12 mouse cellular contexts compared by ENCODE assay signal in the genomic region with DNA sequence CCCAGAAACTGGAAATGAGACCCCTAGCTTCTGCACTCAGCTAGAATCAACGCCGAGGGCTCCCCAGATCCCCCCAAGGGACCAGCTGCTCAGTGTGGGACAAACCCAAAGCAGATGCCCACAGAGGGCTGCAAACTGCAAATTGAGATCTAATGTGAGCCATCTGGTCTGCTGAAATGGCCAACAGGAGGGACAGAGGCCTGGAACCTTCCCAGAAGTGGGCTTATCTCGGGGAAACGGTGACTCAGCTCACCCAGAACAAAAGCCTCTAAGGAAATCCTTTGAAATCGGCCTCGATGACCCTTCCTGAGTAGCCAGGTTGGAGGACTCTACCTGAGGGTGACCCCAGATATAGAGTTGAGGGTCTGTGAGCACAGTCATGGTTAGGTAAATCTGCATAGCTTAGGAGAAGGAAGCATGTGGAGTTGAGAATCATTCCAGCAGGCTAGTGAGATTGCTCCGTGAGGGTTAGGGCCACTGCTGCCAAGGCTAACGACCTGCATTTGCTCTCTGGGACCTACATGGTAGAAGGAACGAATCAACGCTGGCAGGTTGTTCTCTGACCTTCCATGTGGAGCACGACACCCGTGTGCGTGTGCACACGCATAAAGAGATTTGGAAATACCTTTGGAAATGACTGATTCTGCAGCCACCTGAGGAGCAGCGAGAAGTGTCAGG. TPM values are rescaled to one million over a fixed set of nuclear protein-coding genes. Genes with fewer than 3 reads are reported as not detected.
A peak's percentile ranks its signal among the peaks of the same experiment; 100 is the strongest.
DNase-seq lines count a peak whose midpoint lies in the region; ATAC-seq lines count a peak whose summit lies in the region.
"Had no signal": no experiment of that assay in that cellular context is flagged by ENCODE, and none has a peak within 500 bp of the region (broad histone marks: within the 10 kb centered on the region; RNA-seq: fewer than 3 reads in every experiment).

No protein-coding gene starts in this region.

- H3K36me3 ChIP-seq in heart, embryonic 12.5 days = no peaks in the 10 kb centered on the region
- no peaks in the 10 kb centered on the region for H3K36me3 ChIP-seq in neural tube, embryonic 15.5 days
- H3K36me3 ChIP-seq: liver, embryonic 13.5 days had no signal

- no peak overlapping the region for H3K27ac ChIP-seq in heart, embryonic 12.5 days (ENCODE audit: poor library complexity, severe bottlenecking)
- H3K27ac ChIP-seq in neural tube, embryonic 15.5 days (replicated peaks) = no peak overlapping the region
- H3K27ac ChIP-seq: layer of hippocampus, adult 2 months; liver, embryonic 13.5 days had no signal

- H3K4me2 ChIP-seq in heart, embryonic 12.5 days = no peak overlapping the region
- H3K4me2 ChIP-seq in neural tube, embryonic 15.5 days = no peak overlapping the region
- H3K4me2 ChIP-seq: liver, embryonic 13.5 days had no signal

- DNase-seq in adrenal gland, postnatal 36 days = peak; percentile 46 to 52
- DNase-seq in adrenal gland, adult 8-10 months = no peak
- DNase-seq in urinary bladder, postnatal 14 days (ENCODE audit: low spot score) = peak; percentile 41
- no peak for DNase-seq in urinary bladder, adult 2 months (ENCODE audit: low spot score)
- DNase-seq: B cell, adult 2 months; liver, embryonic 13.5 days had no signal

- no peaks in the 10 kb centered on the region for H3K9me3 ChIP-seq in heart, embryonic 12.5 days (replicated peaks)
- no peaks in the 10 kb centered on the region for H3K9me3 ChIP-seq in neural tube, embryonic 15.5 days (replicated peaks)
- H3K9me3 ChIP-seq: liver, embryonic 13.5 days had no signal

- peaks cover 53% of the 10 kb centered on the region for H3K4me1 ChIP-seq in heart, embryonic 12.5 days (replicated peaks)
- H3K4me1 ChIP-seq in neural tube, embryonic 15.5 days = peaks cover 20% of the 10 kb centered on the region

- no peak overlapping the region for H3K4me3 ChIP-seq in heart, embryonic 12.5 days
- H3K4me3 ChIP-seq in neural tube, embryonic 15.5 days (replicated peaks) = no peak overlapping the region
- H3K4me3 ChIP-seq: layer of hippocampus, adult 2 months; liver, embryonic 13.5 days had no signal

- H3K9ac ChIP-seq in heart, embryonic 12.5 days = peak overlapping the region; percentile 35
- H3K9ac ChIP-seq in neural tube, embryonic 15.5 days (replicated peaks) = no peak overlapping the region
- H3K9ac ChIP-seq: liver, embryonic 13.5 days had no signal

- ATAC-seq in heart, embryonic 12.5 days (ENCODE audit: insufficient number of reproducible peaks, low FRiP score) = no peak
- no peak for ATAC-seq in activated CD4-positive, CD25-positive, alpha-beta regulatory T cell, adult 4 months
- ATAC-seq in neural tube, embryonic 15.5 days (ENCODE audit: low FRiP score) = no peak
- ATAC-seq in megakaryocyte-erythroid progenitor cell, adult 5-6 weeks (replicated peaks; ENCODE audit: low FRiP score, low TSS enrichment, poor library complexity, severe bottlenecking) = no peak

- no peaks in the 10 kb centered on the region for H3K27me3 ChIP-seq in heart, embryonic 12.5 days (replicated peaks)
- H3K27me3 ChIP-seq in neural tube, embryonic 15.5 days (replicated peaks) = no peaks in the 10 kb centered on the region

- 55% methylated on average over 15 of the region's 15 CpGs for WGBS in heart, embryonic 12.5 days
- 76% methylated on average over 15 of the region's 15 CpGs for WGBS in neural tube, embryonic 15.5 days

RNA-seq across cellular contexts. Expression of a gene that starts 13.7 kb away (rescaled TPM):
- 10 to 100 TPM; 57.1 to 72.5 TPM for total RNA-seq in adrenal gland, postnatal 36 days (2021)
- total RNA-seq in adrenal gland, adult 8-10 months (2022) = 10 to 100 TPM; 53.2 to 85.2 (median 69.2) TPM
- polyA plus RNA-seq in urinary bladder, adult 2 months (2012; rRNA removed) = 78.6 and 81.2 TPM in 2 replicates
- polyA plus RNA-seq in heart, embryonic 12.5 days (2016; fragmentation: Nextera tagmentation; extraction: Ambion mirVana) = 122 and 123 TPM in 2 replicates
- polyA plus RNA-seq in activated CD4-positive, CD25-positive, alpha-beta regulatory T cell, adult 4 months (2017; shearing (Covaris generic)) = 100 to 1,000 TPM; 147 to 184 TPM
- polyA plus RNA-seq in neural tube, embryonic 15.5 days (2015; fragmentation: Nextera tagmentation; extraction: Ambion mirVana) = 132 and 140 TPM in 2 replicates
- total RNA-seq in megakaryocyte-erythroid progenitor cell, adult 5-6 weeks (2014; fragmentation: Nextera tagmentation) = 115 and 118 TPM in 2 replicates
- 67.8 and 111 TPM in 2 replicates for total RNA-seq in megakaryocyte-erythroid progenitor cell, adult 5-6 weeks (2017)

RNA-seq across cellular contexts. Expression of a gene that starts 53.4 kb away (rescaled TPM):
- not detected for total RNA-seq in adrenal gland, postnatal 36 days (2021)
- total RNA-seq in adrenal gland, adult 8-10 months (2022) = not detected
- polyA plus RNA-seq in urinary bladder, adult 2 months (2012; rRNA removed) = not detected in 2 replicates
- polyA plus RNA-seq in heart, embryonic 12.5 days (2016; fragmentation: Nextera tagmentation; extraction: Ambion mirVana) = not detected in 2 replicates
- polyA plus RNA-seq in activated CD4-positive, CD25-positive, alpha-beta regulatory T cell, adult 4 months (2017; shearing (Covaris generic)) = not detected
- polyA plus RNA-seq in neural tube, embryonic 15.5 days (2015; fragmentation: Nextera tagmentation; extraction: Ambion mirVana) = not detected in 2 replicates
- total RNA-seq in megakaryocyte-erythroid progenitor cell, adult 5-6 weeks (2014; fragmentation: Nextera tagmentation) = not detected in 2 replicates
- not detected in 2 replicates for total RNA-seq in megakaryocyte-erythroid progenitor cell, adult 5-6 weeks (2017)
- total RNA-seq: layer of hippocampus, adult 2 months had no signal
- polyA plus RNA-seq: cortical plate, adult 2 months; liver, embryonic 13.5 days had no signal

Comparison
In these comparisons a context has a peak if more than half of its experiments do, and no peak if none do; other contexts are left out.
1. DNase-seq: peak in adrenal gland, postnatal 36 days (2 of 2) and urinary bladder, postnatal 14 days (single experiment); none in adrenal gland, adult 8-10 months (single experiment) and urinary bladder, adult 2 months (single experiment).